ENCODE assay signal across 8 mouse cellular contexts in the genomic region with DNA sequence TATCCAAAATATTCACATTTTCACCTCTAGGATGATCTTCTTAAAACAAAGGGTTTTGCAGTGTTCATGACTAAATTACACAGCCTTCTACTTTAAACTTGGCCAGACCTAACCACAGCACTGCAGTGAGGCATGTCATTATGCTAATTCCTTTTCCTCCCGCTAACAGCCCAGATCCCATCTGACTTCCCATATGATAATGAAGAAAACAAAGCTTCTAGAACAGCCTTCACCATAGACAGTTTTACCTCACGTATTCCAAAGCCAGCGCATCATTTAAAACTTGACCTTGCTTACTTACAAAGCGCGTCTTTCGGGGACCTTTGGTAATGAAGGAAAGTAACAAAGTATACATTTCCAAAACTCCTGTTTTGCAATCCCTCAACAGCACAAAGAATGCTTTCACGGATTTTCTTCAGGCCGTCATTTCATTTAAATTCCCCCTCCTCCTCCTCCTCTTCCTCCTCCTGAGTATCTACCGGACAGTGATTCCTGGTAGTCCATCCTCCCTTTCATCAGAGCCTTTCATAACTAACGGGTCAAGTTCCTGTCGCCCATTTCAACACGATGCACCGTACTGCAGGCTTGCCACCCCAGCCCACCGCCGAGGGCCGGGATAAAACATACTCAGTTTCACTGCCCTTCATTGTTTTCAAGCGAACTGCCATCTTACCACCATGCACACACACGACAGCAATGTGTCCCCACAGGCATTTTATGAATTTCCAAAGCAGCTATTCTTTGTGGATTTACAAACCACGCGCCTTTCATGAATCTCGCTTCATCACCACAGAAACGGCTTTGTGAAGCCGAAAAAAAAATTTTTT. TPM values are rescaled to one million over a fixed set of nuclear protein-coding genes. Genes with fewer than 3 reads are reported as not detected.
DNase-seq lines count a peak whose midpoint lies in the region; ATAC-seq and TF ChIP-seq lines count a peak whose summit lies in the region.

No protein-coding gene starts in this region.

- H3K4me1 ChIP-seq in embryonic facial prominence, embryonic 10.5 days: peaks cover 50% of the 10 kb centered on the region
- peaks cover 5% of the 10 kb centered on the region for H3K4me1 ChIP-seq in hindbrain, postnatal 0 days (ENCODE audit: insufficient read depth, low read length)
- H3K4me1 ChIP-seq in midbrain, embryonic 12.5 days: peaks cover 37% of the 10 kb centered on the region

- 3% methylated on average over 23 of the region's 23 CpGs for WGBS in embryonic facial prominence, embryonic 10.5 days
- WGBS in hindbrain, postnatal 0 days: 1% methylated on average over 23 of the region's 23 CpGs
- 3% methylated on average over 23 of the region's 23 CpGs for WGBS in midbrain, embryonic 12.5 days

- peak; percentile 53 to 60 for DNase-seq in cerebellum, postnatal 10 days
- no peak for DNase-seq in cerebellum, adult 9-10 months
- DNase-seq in 3T3-L1 (ENCODE audit: low read depth, low spot score): peak; percentile 46
- peak; percentile 58 for DNase-seq in embryonic facial prominence, embryonic 10.5 days (ENCODE audit: low spot score)
- peak; percentile 56 for DNase-seq in hindbrain, postnatal 0 days (ENCODE audit: low spot score)
- DNase-seq in ovary, adult 18-20 months (ENCODE audit: low spot score): no peak
- DNase-seq in right cerebral cortex, postnatal 14 days: no peak

- peak overlapping the region; percentile 82 for H3K4me2 ChIP-seq in hindbrain, postnatal 0 days (ENCODE audit: low read depth, low read length)
- H3K4me2 ChIP-seq in midbrain, embryonic 12.5 days (replicated peaks): peak overlapping the region; percentile 83

- peak overlapping the region; percentile 99 for H3K9ac ChIP-seq in hindbrain, postnatal 0 days (replicated peaks; ENCODE audit: low read length)
- peak overlapping the region; percentile 99 for H3K9ac ChIP-seq in midbrain, embryonic 12.5 days (replicated peaks)

- peak overlapping the region; percentile 100 for H3K27ac ChIP-seq in embryonic facial prominence, embryonic 10.5 days (replicated peaks)
- H3K27ac ChIP-seq in hindbrain, postnatal 0 days: peak overlapping the region; percentile 99
- H3K27ac ChIP-seq in midbrain, embryonic 12.5 days (replicated peaks): peak overlapping the region; percentile 98

- H3K4me3 ChIP-seq in embryonic facial prominence, embryonic 10.5 days: peak overlapping the region; percentile 98
- H3K4me3 ChIP-seq in hindbrain, postnatal 0 days (ENCODE audit: low read length): peak overlapping the region; percentile 93
- peak overlapping the region; percentile 96 for H3K4me3 ChIP-seq in midbrain, embryonic 12.5 days

- ATAC-seq in hindbrain, postnatal 0 days: no peak
- 0 out of 2 replicates have a peak, but pooled peaks have one; percentile 31 for ATAC-seq in midbrain, embryonic 12.5 days (ENCODE audit: low FRiP score, low read depth)

- H3K9me3 ChIP-seq in embryonic facial prominence, embryonic 10.5 days: peaks cover 16% of the 10 kb centered on the region
- H3K9me3 ChIP-seq in hindbrain, postnatal 0 days (ENCODE audit: low read length): no peaks in the 10 kb centered on the region
- peaks cover 9% of the 10 kb centered on the region; the same call in 1 of the 2 replicates for H3K9me3 ChIP-seq in midbrain, embryonic 12.5 days

- no peaks in the 10 kb centered on the region for H3K27me3 ChIP-seq in embryonic facial prominence, embryonic 10.5 days (replicated peaks; ENCODE audit: low read depth, poor library complexity, severe bottlenecking)
- no peaks in the 10 kb centered on the region for H3K27me3 ChIP-seq in hindbrain, postnatal 0 days (ENCODE audit: insufficient read depth, low read length)
- no peaks in the 10 kb centered on the region for H3K27me3 ChIP-seq in midbrain, embryonic 12.5 days

- no peak for TF ChIP-seq CTCF in hindbrain, postnatal 0 days (IDR thresholded peaks at IDR 0.05; ENCODE audit: low read depth)

- H3K36me3 ChIP-seq in embryonic facial prominence, embryonic 10.5 days (replicated peaks): peaks cover 33% of the 10 kb centered on the region
- H3K36me3 ChIP-seq in hindbrain, postnatal 0 days (ENCODE audit: insufficient read depth, low read length): no peaks in the 10 kb centered on the region; the same call in 1 of the 2 replicates
- H3K36me3 ChIP-seq in midbrain, embryonic 12.5 days: peaks cover 18% of the 10 kb centered on the region

RNA-seq across cellular contexts. Expression of a gene that starts 1.4 kb away (rescaled TPM):
- polyA plus RNA-seq in embryonic facial prominence, embryonic 10.5 days (2016; fragmentation: Nextera tagmentation; extraction: Ambion mirVana): 85.5 and 87.8 TPM in 2 replicates
- 252 and 264 TPM in 2 replicates for total RNA-seq in hindbrain, postnatal 0 days (2014; rRNA removed)
- polyA plus RNA-seq in hindbrain, postnatal 0 days (2015; fragmentation: Nextera tagmentation; extraction: Ambion mirVana): 210 and 220 TPM in 2 replicates
- polyA plus RNA-seq in midbrain, embryonic 12.5 days (2016; fragmentation: Nextera tagmentation; extraction: Ambion mirVana): 189 and 196 TPM in 2 replicates

RNA-seq across cellular contexts. Expression of a gene that starts 13.1 kb away (rescaled TPM):
- polyA plus RNA-seq in embryonic facial prominence, embryonic 10.5 days (2016; fragmentation: Nextera tagmentation; extraction: Ambion mirVana): not detected in 2 replicates
- not detected in 2 replicates for total RNA-seq in hindbrain, postnatal 0 days (2014; rRNA removed)
- polyA plus RNA-seq in hindbrain, postnatal 0 days (2015; fragmentation: Nextera tagmentation; extraction: Ambion mirVana): not detected in 2 replicates
- polyA plus RNA-seq in midbrain, embryonic 12.5 days (2016; fragmentation: Nextera tagmentation; extraction: Ambion mirVana): not detected in 2 replicates

RNA-seq across cellular contexts. Expression of a gene that starts 14.6 kb away (rescaled TPM):
- polyA plus RNA-seq in embryonic facial prominence, embryonic 10.5 days (2016; fragmentation: Nextera tagmentation; extraction: Ambion mirVana): 906 and 913 TPM in 2 replicates
- 1,174 and 1,303 TPM in 2 replicates for total RNA-seq in hindbrain, postnatal 0 days (2014; rRNA removed)
- polyA plus RNA-seq in hindbrain, postnatal 0 days (2015; fragmentation: Nextera tagmentation; extraction: Ambion mirVana): 497 and 519 TPM in 2 replicates
- 694 and 702 TPM in 2 replicates for polyA plus RNA-seq in midbrain, embryonic 12.5 days (2016; fragmentation: Nextera tagmentation; extraction: Ambion mirVana)

RNA-seq across cellular contexts. Expression of a gene that starts 33.4 kb away (rescaled TPM):
- 5.2 and 6.9 TPM in 2 replicates for polyA plus RNA-seq in embryonic facial prominence, embryonic 10.5 days (2016; fragmentation: Nextera tagmentation; extraction: Ambion mirVana)
- 38.3 and 62.9 TPM in 2 replicates for total RNA-seq in hindbrain, postnatal 0 days (2014; rRNA removed)
- polyA plus RNA-seq in hindbrain, postnatal 0 days (2015; fragmentation: Nextera tagmentation; extraction: Ambion mirVana): 80.0 and 85.1 TPM in 2 replicates
- polyA plus RNA-seq in midbrain, embryonic 12.5 days (2016; fragmentation: Nextera tagmentation; extraction: Ambion mirVana): 6.3 and 6.7 TPM in 2 replicates

RNA-seq across cellular contexts. Expression of a gene that starts 56.4 kb away (rescaled TPM):
- 12.1 and 15.9 TPM in 2 replicates for polyA plus RNA-seq in embryonic facial prominence, embryonic 10.5 days (2016; fragmentation: Nextera tagmentation; extraction: Ambion mirVana)
- total RNA-seq in hindbrain, postnatal 0 days (2014; rRNA removed): 50.2 and 59.6 TPM in 2 replicates
- polyA plus RNA-seq in hindbrain, postnatal 0 days (2015; fragmentation: Nextera tagmentation; extraction: Ambion mirVana): 92.7 and 95.3 TPM in 2 replicates
- 18.9 and 20.7 TPM in 2 replicates for polyA plus RNA-seq in midbrain, embryonic 12.5 days (2016; fragmentation: Nextera tagmentation; extraction: Ambion mirVana)

Comparison
In these comparisons a context has a peak if more than half of its experiments do, and no peak if none do; other contexts are left out.
1. DNase-seq: peak in cerebellum, postnatal 10 days (2 of 2), 3T3-L1 (single experiment), embryonic facial prominence, embryonic 10.5 days (single experiment) and hindbrain, postnatal 0 days (single experiment); none in cerebellum, adult 9-10 months (single experiment), ovary, adult 18-20 months (single experiment) and right cerebral cortex, postnatal 14 days (single experiment).
2. Peak in every context shown above with its lines, with median percentiles within 50 percentile points of each other: H3K27ac ChIP-seq and H3K4me3 ChIP-seq.